Comparison of ENCODE assay signal across 8 mouse cellular contexts in genomic region chr9:43105664-43106361, GRCm38 (mm10). TPM values are rescaled to one million over a fixed set of nuclear protein-coding genes. Genes with fewer than 3 reads are reported as not detected.
DNase-seq lines count a peak whose midpoint lies in the region; ATAC-seq lines count a peak whose summit lies in the region.

No protein-coding gene starts in this region.

- ATAC-seq in heart, embryonic 14.5 days (ENCODE audit: insufficient number of reproducible peaks, insufficient read depth, low FRiP score, low read depth): peak; percentile 81
- peak; percentile 72 for ATAC-seq in liver, embryonic 12.5 days
- ATAC-seq in neural tube, embryonic 11.5 days (ENCODE audit: insufficient read depth, low FRiP score, low TSS enrichment): peak; percentile 83
- peak; percentile 85 for ATAC-seq in stomach, embryonic 16.5 days (ENCODE audit: insufficient read depth, low FRiP score)

- no peaks in the 10 kb centered on the region for H3K9me3 ChIP-seq in forebrain, embryonic 10.5 days
- H3K9me3 ChIP-seq in heart, embryonic 14.5 days (ENCODE audit: control insufficient read depth, low read length): no peaks in the 10 kb centered on the region
- H3K9me3 ChIP-seq in liver, embryonic 12.5 days (replicated peaks): no peaks in the 10 kb centered on the region
- H3K9me3 ChIP-seq in neural tube, embryonic 11.5 days (ENCODE audit: control insufficient read depth, low read length): no peaks in the 10 kb centered on the region
- H3K9me3 ChIP-seq in stomach, embryonic 16.5 days (replicated peaks; ENCODE audit: control insufficient read depth, low read length): no peaks in the 10 kb centered on the region

- peak overlapping the region; percentile 95 for H3K27ac ChIP-seq in forebrain, embryonic 10.5 days
- H3K27ac ChIP-seq in heart, embryonic 14.5 days (replicated peaks in 1 of 2; ENCODE audit: control insufficient read depth in 1 of 2, insufficient read depth in 1 of 2, low read depth in 2 of 2, low read length in 2 of 2): peak overlapping the region; percentile 87 to 97
- H3K27ac ChIP-seq in liver, embryonic 12.5 days: peak overlapping the region; percentile 97
- H3K27ac ChIP-seq in neural tube, embryonic 11.5 days (ENCODE audit: low read depth, low read length): peak overlapping the region; percentile 85
- H3K27ac ChIP-seq in stomach, embryonic 16.5 days (ENCODE audit: low read length): peak overlapping the region; percentile 95

- peak overlapping the region; percentile 83 for H3K4me2 ChIP-seq in heart, embryonic 14.5 days (ENCODE audit: low read length)
- peak overlapping the region; percentile 81 for H3K4me2 ChIP-seq in liver, embryonic 12.5 days
- peak overlapping the region; percentile 72 for H3K4me2 ChIP-seq in neural tube, embryonic 11.5 days (ENCODE audit: low read depth)
- H3K4me2 ChIP-seq in stomach, embryonic 16.5 days (ENCODE audit: low read depth, low read length): peak overlapping the region; percentile 87

- WGBS in forebrain, embryonic 10.5 days: under 1% methylated on average over 81 of the region's 91 CpGs
- whole genome bisulfite sequencing in heart, embryonic 14.5 days: under 1% methylated on average over 76 of the region's 91 CpGs
- under 1% methylated on average over 70 of the region's 91 CpGs for WGBS in liver, embryonic 12.5 days (ENCODE audit: insufficient replicate concordance)
- under 1% methylated on average over 77 of the region's 91 CpGs for WGBS in neural tube, embryonic 11.5 days
- under 1% methylated on average over 88 of the region's 91 CpGs for WGBS in stomach, embryonic 16.5 days

- peak overlapping the region; percentile 88 for H3K4me3 ChIP-seq in forebrain, embryonic 10.5 days
- peak overlapping the region; percentile 84 to 89 for H3K4me3 ChIP-seq in heart, embryonic 14.5 days (ENCODE audit: control insufficient read depth in 1 of 2, insufficient read depth in 1 of 2, low read depth in 1 of 2, low read length in 2 of 2)
- peak overlapping the region; percentile 91 for H3K4me3 ChIP-seq in liver, embryonic 12.5 days
- peak overlapping the region; percentile 93 for H3K4me3 ChIP-seq in neural tube, embryonic 11.5 days (ENCODE audit: low read depth, low read length)
- peak overlapping the region; percentile 94 for H3K4me3 ChIP-seq in stomach, embryonic 16.5 days (replicated peaks; ENCODE audit: low read length)

- peaks cover 13% of the 10 kb centered on the region for H3K36me3 ChIP-seq in forebrain, embryonic 10.5 days (replicated peaks)
- H3K36me3 ChIP-seq in heart, embryonic 14.5 days (ENCODE audit: control insufficient read depth, insufficient read depth, low read length): peaks cover 15% of the 10 kb centered on the region
- H3K36me3 ChIP-seq in liver, embryonic 12.5 days: no peaks in the 10 kb centered on the region
- H3K36me3 ChIP-seq in neural tube, embryonic 11.5 days (ENCODE audit: control insufficient read depth, insufficient read depth, low read length): no peaks in the 10 kb centered on the region
- H3K36me3 ChIP-seq in stomach, embryonic 16.5 days (ENCODE audit: control insufficient read depth, insufficient read depth, low read length): no peaks in the 10 kb centered on the region

- DNase-seq in CD8-positive naive resting alpha-beta T cell, adult 2 months (ENCODE audit: low read depth in 2 of 2, low spot score in 2 of 2): peak; percentile 43 to 45
- DNase-seq in c-Kit-negative CD71-positive TER-119-positive erythroid progenitor cells, embryonic 14.5 days (ENCODE audit: low read depth, low spot score): peak; percentile 62
- DNase-seq in forebrain, embryonic 10.5 days (ENCODE audit: extremely low spot score, low spot score): peak; percentile 91
- DNase-seq in kidney, postnatal 10 days: peak; percentile 98
- DNase-seq in neural tube, embryonic 11.5 days (ENCODE audit: low spot score): peak; percentile 92

- H3K4me1 ChIP-seq in forebrain, embryonic 10.5 days: peaks cover 44% of the 10 kb centered on the region
- peaks cover 5 to 30% of the 10 kb centered on the region in 2 experiments for H3K4me1 ChIP-seq in heart, embryonic 14.5 days (ENCODE audit: control insufficient read depth in 2 of 2, insufficient read depth in 2 of 2, low read length in 2 of 2)
- peaks cover 47% of the 10 kb centered on the region for H3K4me1 ChIP-seq in liver, embryonic 12.5 days
- H3K4me1 ChIP-seq in neural tube, embryonic 11.5 days (ENCODE audit: control insufficient read depth, insufficient read depth, low read length): peaks cover 18% of the 10 kb centered on the region; the same call in 1 of the 2 replicates
- peaks cover 17% of the 10 kb centered on the region for H3K4me1 ChIP-seq in stomach, embryonic 16.5 days (ENCODE audit: control insufficient read depth, insufficient read depth, low read length)

- H3K27me3 ChIP-seq in forebrain, embryonic 10.5 days (ENCODE audit: poor library complexity, severe bottlenecking): no peaks in the 10 kb centered on the region
- H3K27me3 ChIP-seq in heart, embryonic 14.5 days (ENCODE audit: control insufficient read depth, insufficient read depth, low read length): no peaks in the 10 kb centered on the region
- H3K27me3 ChIP-seq in liver, embryonic 12.5 days (replicated peaks): peaks cover 53% of the 10 kb centered on the region
- H3K27me3 ChIP-seq in neural tube, embryonic 11.5 days (ENCODE audit: control insufficient read depth, insufficient read depth, low read length): no peaks in the 10 kb centered on the region
- H3K27me3 ChIP-seq in stomach, embryonic 16.5 days (ENCODE audit: control insufficient read depth, insufficient read depth, low read length): no peaks in the 10 kb centered on the region

- H3K9ac ChIP-seq in heart, embryonic 14.5 days (ENCODE audit: low read length): peak overlapping the region; percentile 93
- peak overlapping the region; percentile 94 for H3K9ac ChIP-seq in liver, embryonic 12.5 days
- H3K9ac ChIP-seq in neural tube, embryonic 11.5 days (ENCODE audit: low read length): peak overlapping the region; percentile 95
- peak overlapping the region; percentile 98 for H3K9ac ChIP-seq in stomach, embryonic 16.5 days (ENCODE audit: low read length)

RNA-seq across cellular contexts. Expression of gene Arhgef12, which starts 1.2 kb away (rescaled TPM):
- 7.0 and 9.2 TPM in 2 replicates for polyA plus RNA-seq in forebrain, embryonic 10.5 days (2016; fragmentation: Nextera tagmentation; extraction: Ambion mirVana)
- polyA plus RNA-seq in heart, embryonic 14.5 days (2014; fragmentation: Nextera tagmentation; extraction: Ambion mirVana): 18.0 and 20.5 TPM in 2 replicates
- 8.4 and 9.3 TPM in 2 replicates for polyA plus RNA-seq in liver, embryonic 12.5 days (2016; fragmentation: Nextera tagmentation; extraction: Ambion mirVana)
- polyA plus RNA-seq in neural tube, embryonic 11.5 days (2014; fragmentation: Nextera tagmentation; extraction: Ambion mirVana): 10.3 and 12.3 TPM in 2 replicates
- polyA plus RNA-seq in stomach, embryonic 16.5 days (2015; fragmentation: Nextera tagmentation; extraction: Ambion mirVana): 10.6 and 11.2 TPM in 2 replicates

RNA-seq across cellular contexts. Expression of gene Tmem136, which starts 10.6 kb away (rescaled TPM):
- 11.4 and 12.9 TPM in 2 replicates for polyA plus RNA-seq in forebrain, embryonic 10.5 days (2016; fragmentation: Nextera tagmentation; extraction: Ambion mirVana)
- polyA plus RNA-seq in heart, embryonic 14.5 days (2014; fragmentation: Nextera tagmentation; extraction: Ambion mirVana): 15.1 and 17.2 TPM in 2 replicates
- 1.0 and 1.2 TPM in 2 replicates for polyA plus RNA-seq in liver, embryonic 12.5 days (2016; fragmentation: Nextera tagmentation; extraction: Ambion mirVana)
- polyA plus RNA-seq in neural tube, embryonic 11.5 days (2014; fragmentation: Nextera tagmentation; extraction: Ambion mirVana): 16.2 and 17.8 TPM in 2 replicates
- 4.0 and 4.5 TPM in 2 replicates for polyA plus RNA-seq in stomach, embryonic 16.5 days (2015; fragmentation: Nextera tagmentation; extraction: Ambion mirVana)

Comparison
In these comparisons a context has a peak if more than half of its experiments do, and no peak if none do; other contexts are left out.
1. Peak in every context shown above with its lines: DNase-seq, ATAC-seq, H3K4me3 ChIP-seq and H3K27ac ChIP-seq.
2. DNase-seq: peak in every context shown above with its lines; median percentile 98 in kidney, postnatal 10 days; 92 in neural tube, embryonic 11.5 days; 91 in forebrain, embryonic 10.5 days; 62 in c-Kit-negative CD71-positive TER-119-positive erythroid progenitor cells, embryonic 14.5 days; 44 in CD8-positive naive resting alpha-beta T cell, adult 2 months.